Mouse (Mus musculus) adrenal gland, adult (tissue): Measurements from ENCODE around the gene Kmt5c.

ENCODE experiments used
- DNase-seq, 2 experiments: peaks; one replicate each; pipeline ENCODE4 v3.0.0; 2022 to 2023; ENCODE audit warnings: low spot score in 1 of 2; ENCODE audit not compliant: inconsistent age in 2 of 2

Gene Kmt5c

DNA sequence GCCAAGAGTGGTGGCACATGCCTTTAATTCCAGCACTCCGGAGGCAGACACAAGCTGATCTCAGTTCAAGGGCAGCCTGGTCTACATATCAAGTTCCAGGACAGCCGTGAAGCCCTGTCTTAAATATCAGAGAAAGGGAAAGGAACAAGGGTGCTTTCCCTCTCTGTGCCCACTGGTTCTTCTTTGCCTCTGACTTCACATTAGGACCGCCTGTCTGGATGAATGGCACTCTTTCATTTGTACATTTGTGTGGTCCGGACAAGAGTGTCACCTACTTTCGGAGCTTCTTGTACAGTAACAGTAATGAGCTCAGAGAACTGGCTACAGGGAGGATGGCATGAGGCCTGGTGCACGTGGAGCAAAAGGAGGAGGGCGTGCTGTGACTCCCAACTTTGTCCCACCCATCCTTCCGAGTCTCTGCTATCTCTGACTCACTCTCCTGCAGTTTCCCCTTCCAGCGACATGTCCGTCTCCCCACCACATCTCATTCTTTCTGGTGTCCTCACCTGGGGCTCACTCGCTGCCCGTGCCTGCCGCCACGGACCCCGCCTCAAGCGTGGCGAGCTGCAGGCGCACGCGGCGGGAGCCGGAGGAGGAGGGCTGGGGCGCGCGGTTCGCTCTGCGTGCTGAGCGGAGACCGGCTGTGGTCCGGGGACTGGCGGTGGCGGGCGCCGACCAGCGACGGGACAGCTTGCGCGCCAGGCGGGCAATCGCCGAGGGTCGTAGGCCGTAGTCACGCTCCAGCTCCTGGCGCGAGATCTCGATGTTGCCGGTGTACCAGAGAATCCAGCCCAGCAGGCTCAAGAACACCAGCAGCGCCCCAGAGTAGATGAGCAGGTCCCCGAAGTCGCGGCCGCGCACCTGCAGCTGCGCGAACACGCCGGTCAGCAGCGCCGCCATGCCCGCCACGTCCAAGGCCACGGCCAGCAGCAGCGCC lies 48.9 kb downstream of the Kmt5c start:
- DNase-seq = peak; percentile 81 to 94

DNA sequence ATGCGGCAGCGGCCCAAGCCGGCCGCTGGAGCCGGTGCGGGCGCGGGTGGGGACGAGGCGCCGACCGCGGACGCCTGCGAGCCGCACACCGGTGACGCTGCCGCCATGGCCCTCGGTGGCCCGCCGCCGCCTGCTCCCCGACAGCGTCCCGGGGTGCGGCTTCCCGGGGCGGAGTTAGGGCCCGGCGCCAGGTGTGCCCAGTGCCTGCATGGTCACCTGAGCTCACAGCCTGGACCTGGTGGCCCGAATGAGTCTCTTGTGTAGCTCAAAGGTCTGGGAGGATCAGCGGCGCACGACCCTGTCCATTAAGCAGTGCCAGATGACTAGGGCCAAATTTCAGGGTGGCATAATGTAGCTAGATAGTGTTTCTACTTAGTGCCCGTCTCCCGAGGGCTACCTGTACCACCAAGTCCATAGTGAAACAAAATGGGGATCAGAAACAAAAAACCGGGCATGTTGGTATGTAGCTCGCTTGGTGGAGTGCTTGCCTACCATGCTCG lies 49.6 kb downstream of the Kmt5c start, which contains the start of gene Tmem238:
Gene Tmem238 (minus strand): TSS at position 221 of the 500 bp plus-strand sequence.
- peak in 1 of 2 experiments; percentile 89 for DNase-seq

GRCm38 (mm10) chr7:4792278-4793212 lies 52.6 kb downstream of the Kmt5c start, which contains the start of gene Rpl28:
TSS of gene Rpl28 (plus strand) at chr7:4792874.
- DNase-seq = peak; percentile 96 to 98

GRCm38 (mm10) chr7:4793248-4793647 lies 53.3 kb downstream of the Kmt5c start:
- peak; percentile 40 to 74 for DNase-seq

GRCm38 (mm10) chr7:4793674-4794073 lies 53.8 kb downstream of the Kmt5c start:
- peak in 1 of 2 experiments; percentile 40 for DNase-seq

DNA sequence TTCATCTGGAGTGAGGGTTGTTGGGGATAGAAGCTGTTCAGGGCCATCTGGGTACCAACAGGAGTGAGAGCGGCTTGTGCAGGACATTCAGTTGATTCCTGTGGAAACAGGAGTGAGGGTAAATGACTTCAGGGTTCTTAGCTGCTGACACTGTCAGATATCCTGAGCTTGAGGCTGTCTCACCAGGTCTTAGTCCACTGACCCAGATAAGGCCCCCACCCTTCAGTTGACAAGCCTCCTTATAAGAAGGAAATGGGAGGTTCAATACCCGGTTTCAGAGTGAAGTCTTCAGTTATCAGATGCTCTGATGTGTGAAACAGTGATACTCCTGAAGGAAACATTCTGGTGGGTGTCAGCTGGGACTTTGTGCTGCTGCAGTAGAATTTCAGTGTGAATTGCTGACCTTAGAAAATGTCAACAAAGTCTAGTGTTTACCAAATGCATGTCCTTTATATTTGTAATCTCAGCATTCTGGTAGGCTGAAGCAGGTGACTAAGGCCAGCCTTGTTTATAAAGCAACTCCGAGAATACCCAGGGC lies 54.8 kb downstream of the Kmt5c start:
- no peak for DNase-seq

DNA sequence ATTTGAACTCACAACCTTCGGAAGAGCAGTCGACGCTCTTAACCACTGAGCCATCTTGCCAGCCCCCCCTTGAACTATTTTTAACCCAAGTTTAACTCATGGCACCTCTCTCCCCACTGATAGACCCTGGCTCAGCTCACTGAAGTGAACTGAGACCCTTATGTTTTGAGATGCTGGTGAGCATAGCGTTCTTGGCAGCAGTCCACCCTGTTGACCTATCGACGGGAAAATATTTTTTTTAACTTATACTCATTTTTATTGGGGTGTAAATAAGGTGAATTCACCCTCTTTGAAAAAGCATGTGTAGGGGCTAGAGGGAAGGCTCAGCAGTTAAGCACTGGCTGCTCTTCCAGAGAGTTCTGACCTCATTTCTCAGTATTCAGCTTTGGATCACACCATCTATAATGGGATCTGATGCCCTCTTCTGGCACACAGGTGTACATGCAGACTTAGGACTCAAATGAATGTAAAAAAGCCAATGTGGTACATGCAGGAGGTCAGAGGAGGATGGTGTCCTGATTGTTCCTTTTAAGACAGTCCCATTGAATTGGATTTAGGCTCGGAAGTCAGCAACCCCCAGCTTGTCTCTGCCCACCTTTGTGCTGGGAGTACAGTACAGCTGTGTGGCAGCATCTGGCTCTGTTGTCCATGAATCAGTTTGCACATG lies 56.0 kb downstream of the Kmt5c start:
- peak in 1 of 2 experiments; percentile 75 for DNase-seq
